Mouse (Mus musculus): ENCODE measurements at regions not wholly inside any gene's neighbourhood (a gene's known extent, or its start where the extent isn't known, plus 50 kb on each side); places are given as distances from the start of the nearest gene placed in this dataset.

GRCm38 (mm10) chr2:169125476-169125875 lies 170.1 kb upstream of the Zfp64 start:
- H3K4me2 ChIP-seq (ENCODE audit: low read depth, low read length) = no peak overlapping the region
- ATAC-seq = no peak
- DNase-seq (ENCODE audit: low spot score) = no peak
- H3K4me3 ChIP-seq (ENCODE audit: low read length) = no peak overlapping the region
- H3K27ac ChIP-seq = no peak overlapping the region
- WGBS = 87% methylated on average over 10 of the region's 10 CpGs
- H3K4me1 ChIP-seq (ENCODE audit: insufficient read depth, low read length) = no peaks in the 10 kb centered on the region
- H3K36me3 ChIP-seq (ENCODE audit: insufficient read depth, low read length) = no peaks in the 10 kb centered on the region
- no peak for TF ChIP-seq CTCF (IDR thresholded peaks at IDR 0.05; ENCODE audit: low read depth)
- H3K9me3 ChIP-seq (ENCODE audit: low read length) = peaks cover 4% of the 10 kb centered on the region
- H3K9ac ChIP-seq (replicated peaks; ENCODE audit: low read length) = no peak overlapping the region
- no peaks in the 10 kb centered on the region for H3K27me3 ChIP-seq (ENCODE audit: insufficient read depth, low read length)

GRCm38 (mm10) chr2:169122887-169123286 lies 167.5 kb upstream of the Zfp64 start:
- Histone ChIP-seq H3K4me2 (ENCODE audit: low read depth, low read length) (no peak overlapping the region), H3K4me3 (ENCODE audit: low read length) (no peak overlapping the region), H3K27me3 (ENCODE audit: insufficient read depth, low read length) (no peaks in the 10 kb centered on the region), H3K27ac (no peak overlapping the region), H3K9me3 (ENCODE audit: low read length) (peaks cover 4% of the 10 kb centered on the region), H3K36me3 (ENCODE audit: insufficient read depth, low read length) (no peaks in the 10 kb centered on the region), H3K9ac (replicated peaks; ENCODE audit: low read length) (no peak overlapping the region), H3K4me1 (ENCODE audit: insufficient read depth, low read length) (no peaks in the 10 kb centered on the region)
- no peak for TF ChIP-seq CTCF (IDR thresholded peaks at IDR 0.05; ENCODE audit: low read depth)
- DNase-seq (ENCODE audit: low spot score) (no peak), ATAC-seq (no peak)
- 87% methylated on average over 7 of the region's 7 CpGs for WGBS

GRCm38 (mm10) chr2:169116841-169117240 lies 161.5 kb upstream of the Zfp64 start:
- peak; percentile 3; the same call in 1 of the 2 replicates for TF ChIP-seq CTCF (IDR thresholded peaks at IDR 0.05; ENCODE audit: low read depth)
- 37% methylated on average over 10 of the region's 10 CpGs for WGBS
- no peak overlapping the region for H3K27ac ChIP-seq
- H3K27me3 ChIP-seq (ENCODE audit: insufficient read depth, low read length) = no peaks in the 10 kb centered on the region
- H3K36me3 ChIP-seq (ENCODE audit: insufficient read depth, low read length) = no peaks in the 10 kb centered on the region
- no peaks in the 10 kb centered on the region for H3K9me3 ChIP-seq (ENCODE audit: low read length)
- ATAC-seq (no peak), DNase-seq (ENCODE audit: low spot score) (peak; percentile 52)
- H3K9ac ChIP-seq (replicated peaks; ENCODE audit: low read length) = no peak overlapping the region
- H3K4me2 ChIP-seq (ENCODE audit: low read depth, low read length) = peak overlapping the region; percentile 18; the same call in 1 of the 2 replicates
- H3K4me1 ChIP-seq (ENCODE audit: insufficient read depth, low read length) = no peaks in the 10 kb centered on the region
- no peak overlapping the region for H3K4me3 ChIP-seq (ENCODE audit: low read length)

- 81% methylated on average over 4 of the region's 4 CpGs for WGBS
- DNase-seq (ENCODE audit: low spot score) = no peak
Observed at GRCm38 (mm10) chr2:169109044-169109443, 153.7 kb upstream of the Zfp64 start.

GRCm38 (mm10) chr2:169108037-169108436 lies 152.7 kb upstream of the Zfp64 start:
- TF ChIP-seq CTCF (IDR thresholded peaks at IDR 0.05; ENCODE audit: low read depth) = peak; percentile 81
- Histone ChIP-seq H3K4me1 (ENCODE audit: insufficient read depth, low read length) (no peaks in the 10 kb centered on the region), H3K27ac (no peak overlapping the region), H3K9me3 (ENCODE audit: low read length) (no peaks in the 10 kb centered on the region), H3K36me3 (ENCODE audit: insufficient read depth, low read length) (no peaks in the 10 kb centered on the region), H3K4me2 (ENCODE audit: low read depth, low read length) (no peak overlapping the region), H3K27me3 (ENCODE audit: insufficient read depth, low read length) (no peaks in the 10 kb centered on the region), H3K9ac (replicated peaks; ENCODE audit: low read length) (no peak overlapping the region), H3K4me3 (ENCODE audit: low read length) (no peak overlapping the region)
- DNase-seq (ENCODE audit: low spot score) (peak; percentile 58), ATAC-seq (no peak)
- WGBS = 46% methylated on average over 10 of the region's 10 CpGs

More at GRCm38 (mm10) chr2:169109044-169109443, 153.7 kb upstream of the Zfp64 start:
- H3K27me3 ChIP-seq (ENCODE audit: insufficient read depth, low read length) = no peaks in the 10 kb centered on the region
- no peaks in the 10 kb centered on the region for H3K9me3 ChIP-seq (ENCODE audit: low read length)
- no peak overlapping the region for H3K9ac ChIP-seq (replicated peaks; ENCODE audit: low read length)
- no peaks in the 10 kb centered on the region for H3K4me1 ChIP-seq (ENCODE audit: insufficient read depth, low read length)
- H3K4me2 ChIP-seq (ENCODE audit: low read depth, low read length) = no peak overlapping the region
- no peak for ATAC-seq
- H3K27ac ChIP-seq = no peak overlapping the region
- no peaks in the 10 kb centered on the region for H3K36me3 ChIP-seq (ENCODE audit: insufficient read depth, low read length)
- no peak overlapping the region for H3K4me3 ChIP-seq (ENCODE audit: low read length)
- TF ChIP-seq CTCF (IDR thresholded peaks at IDR 0.05; ENCODE audit: low read depth) = peak; percentile 36; the same call in 1 of the 2 replicates

- ATAC-seq (no peak), DNase-seq (ENCODE audit: low spot score) (no peak)
- H3K36me3 ChIP-seq (ENCODE audit: insufficient read depth, low read length) = no peaks in the 10 kb centered on the region
- WGBS = 94% methylated on average over 13 of the region's 13 CpGs
- peaks cover 8% of the 10 kb centered on the region for H3K9me3 ChIP-seq (ENCODE audit: low read length)
- no peak overlapping the region for H3K4me2 ChIP-seq (ENCODE audit: low read depth, low read length)
- H3K27me3 ChIP-seq (ENCODE audit: insufficient read depth, low read length) = no peaks in the 10 kb centered on the region
- no peak overlapping the region for H3K27ac ChIP-seq
- H3K9ac ChIP-seq (replicated peaks; ENCODE audit: low read length) = no peak overlapping the region
- no peaks in the 10 kb centered on the region for H3K4me1 ChIP-seq (ENCODE audit: insufficient read depth, low read length)
- TF ChIP-seq CTCF (IDR thresholded peaks at IDR 0.05; ENCODE audit: low read depth) = no peak
- no peak overlapping the region for H3K4me3 ChIP-seq (ENCODE audit: low read length)
Observed at GRCm38 (mm10) chr2:169101506-169102261, 146.3 kb upstream of the Zfp64 start.

- DNase-seq (ENCODE audit: low spot score) = no peak
- WGBS = 81% methylated on average over 8 of the region's 10 CpGs
- no peak overlapping the region for H3K9ac ChIP-seq (replicated peaks; ENCODE audit: low read length)
- ATAC-seq = no peak
- no peak for TF ChIP-seq CTCF (IDR thresholded peaks at IDR 0.05; ENCODE audit: low read depth)
- peaks cover 8% of the 10 kb centered on the region for H3K9me3 ChIP-seq (ENCODE audit: low read length)
- H3K4me2 ChIP-seq (ENCODE audit: low read depth, low read length) = no peak overlapping the region
- no peak overlapping the region for H3K27ac ChIP-seq
- H3K4me1 ChIP-seq (ENCODE audit: insufficient read depth, low read length) = no peaks in the 10 kb centered on the region
- no peaks in the 10 kb centered on the region for H3K36me3 ChIP-seq (ENCODE audit: insufficient read depth, low read length)
- no peak overlapping the region for H3K4me3 ChIP-seq (ENCODE audit: low read length)
- H3K27me3 ChIP-seq (ENCODE audit: insufficient read depth, low read length) = no peaks in the 10 kb centered on the region
Observed at GRCm38 (mm10) chr2:169100516-169100915, 145.1 kb upstream of the Zfp64 start.

Data from hindbrain, postnatal 0 days (tissue).